Mouse (Mus musculus): ENCODE results near the gene Usp21.
"Not testable (repeated sequence)": the region's sequence is repeated elsewhere in the genome, so short reads cannot be mapped to it uniquely, and the experiment has no call there.

Gene Usp21

GRCm38 (mm10) chr1:171263666-171264461, 23.9 kb downstream of the Usp21 start:
- DNase-seq, result peak; percentile 28 to 52

GRCm38 (mm10) chr1:171263185-171263611, 24.6 kb downstream of the Usp21 start:
- peak; percentile 84 to 89 for DNase-seq

GRCm38 (mm10) chr1:171262594-171263130, 25.1 kb downstream of the Usp21 start:
- DNase-seq, result peak; percentile 86 to 92

- no peak for DNase-seq
Observed at GRCm38 (mm10) chr1:171260316-171260715, 27.5 kb downstream of the Usp21 start.

GRCm38 (mm10) chr1:171258921-171259320, 28.9 kb downstream of the Usp21 start:
- DNase-seq, result no peak

GRCm38 (mm10) chr1:171257781-171258180, 30.0 kb downstream of the Usp21 start:
- no peak for DNase-seq

GRCm38 (mm10) chr1:171256937-171257548, 30.7 kb downstream of the Usp21 start:
- DNase-seq, result peak; percentile 83 to 87

- DNase-seq, result peak in 1 of 2 experiments; percentile 14
Observed at GRCm38 (mm10) chr1:171256095-171256818, 31.5 kb downstream of the Usp21 start.

GRCm38 (mm10) chr1:171252415-171252814, 35.4 kb downstream of the Usp21 start:
- DNase-seq, result peak; percentile 70 to 74

- DNase-seq, result peak; percentile 58 to 68
Observed at GRCm38 (mm10) chr1:171251594-171252324, 36.0 kb downstream of the Usp21 start.

- peak; percentile 70 to 79 for DNase-seq
Observed at GRCm38 (mm10) chr1:171250680-171251593, 36.9 kb downstream of the Usp21 start, which contains the start of gene Ndufs2. Ndufs2 (minus strand) TSS chr1:171251388.

GRCm38 (mm10) chr1:171249913-171250600, 37.7 kb downstream of the Usp21 start, which contains the start of gene Adamts4:
Adamts4 (plus strand) TSS chr1:171250421.
- peak; percentile 66 to 69 for DNase-seq

GRCm38 (mm10) chr1:171248386-171249226, 39.2 kb downstream of the Usp21 start:
- DNase-seq, result peak in 1 of 2 experiments; percentile 26

- DNase-seq, result no peak
Observed at GRCm38 (mm10) chr1:171247916-171248315, 39.9 kb downstream of the Usp21 start.

- no peak for DNase-seq
Observed at GRCm38 (mm10) chr1:171247453-171247841, 40.3 kb downstream of the Usp21 start.

- DNase-seq, result peak; percentile 99
Observed at GRCm38 (mm10) chr1:171246709-171247452, 40.9 kb downstream of the Usp21 start.

GRCm38 (mm10) chr1:171245353-171245752, 42.4 kb downstream of the Usp21 start:
- DNase-seq, result no peak

GRCm38 (mm10) chr1:171241952-171242351, 45.8 kb downstream of the Usp21 start:
- DNase-seq, result not testable (repeated sequence)

GRCm38 (mm10) chr1:171240911-171241310, 46.9 kb downstream of the Usp21 start:
- no peak for DNase-seq
